8 mouse cellular contexts compared by ENCODE assay signal in genomic region chr16:42874910-42875851, GRCm38 (mm10). TPM values are rescaled to one million over a fixed set of nuclear protein-coding genes. Genes with fewer than 3 reads are reported as not detected.
A peak's percentile ranks its signal among the peaks of the same experiment; 100 is the strongest.
DNase-seq lines count a peak whose midpoint lies in the region; ATAC-seq lines count a peak whose summit lies in the region.

No protein-coding gene starts in this region.

- intact Hi-C loops in gastrocnemius, postnatal 14 days (cut with DNase I; ENCODE audit: low total_unique reads), result no loop called here
- intact Hi-C loops in left cerebral cortex, postnatal 10 days (cut with DNase I), result no loop called here

- DNase-seq in adrenal gland, adult (ENCODE audit: inconsistent age in 2 of 2, low spot score in 1 of 2), result peak; percentile 99 to 100
- DNase-seq in embryo, embryonic 10.5 days (ENCODE audit: low spot score), result peak; percentile 100
- peak; percentile 98 for DNase-seq in gastrocnemius, postnatal 14 days
- peak; percentile 99 to 100 for DNase-seq in left cerebral cortex, postnatal 10 days (ENCODE audit: extremely low spot score in 1 of 2, low spot score in 2 of 2)
- peak; percentile 99 for DNase-seq in right cerebral cortex, postnatal 25 days
- DNase-seq in urinary bladder, postnatal 4 days (ENCODE audit: low spot score in 2 of 2), result peak; percentile 98 to 99

- ATAC-seq in inflammation-experienced regulatory T-cells, adult 6 months, result peak; percentile 86
- ATAC-seq in megakaryocyte-erythroid progenitor cell, adult 5-6 weeks (replicated peaks; ENCODE audit: low FRiP score, low TSS enrichment, poor library complexity, severe bottlenecking), result peak; percentile 93

RNA-seq across cellular contexts. Expression of gene Zbtb20, which starts 0.5 kb away (rescaled TPM):
- 100 to 1,000 TPM; 103 to 113 TPM for total RNA-seq in gastrocnemius, postnatal 14 days (2021)
- polyA plus RNA-seq in inflammation-experienced regulatory T-cells, adult 6 months (2017; shearing (Covaris generic)), result 10 to 100 TPM; 32.1 to 97.7 (median 96.1) TPM
- total RNA-seq in left cerebral cortex, postnatal 10 days (2021), result 10 to 100 TPM; 41.7 to 50.4 TPM
- total RNA-seq in megakaryocyte-erythroid progenitor cell, adult 5-6 weeks (2014; fragmentation: Nextera tagmentation), result 8.1 and 14.9 TPM in 2 replicates
- total RNA-seq in megakaryocyte-erythroid progenitor cell, adult 5-6 weeks (2017), result 9.4 and 22.7 TPM in 2 replicates

Comparison
In these comparisons a context has a peak if more than half of its experiments do, and no peak if none do; other contexts are left out.
1. Peak in every context shown above with its lines: DNase-seq and ATAC-seq.